ENCODE assay signal across 15 mouse cellular contexts in the genomic region with DNA sequence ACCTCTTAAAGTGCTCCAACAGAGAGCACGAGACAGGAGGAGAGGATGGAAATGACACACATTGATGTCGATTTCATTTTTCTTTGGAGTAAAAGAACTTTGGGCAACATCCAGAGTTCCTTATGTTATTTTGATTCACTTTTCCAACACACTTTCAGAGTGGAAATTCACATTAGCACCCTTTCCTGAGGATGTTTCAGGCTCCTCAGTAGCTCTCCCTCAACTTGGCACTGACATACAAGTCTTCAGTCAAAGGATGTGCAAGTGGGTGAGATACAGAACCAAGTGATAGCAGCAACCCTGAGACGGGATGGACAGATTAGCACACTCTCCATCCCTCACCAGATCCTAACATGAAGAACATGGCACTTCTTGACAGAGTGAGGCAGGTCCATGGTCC. TPM values are rescaled to one million over a fixed set of nuclear protein-coding genes. Genes with fewer than 3 reads are reported as not detected.
"Had no signal": no experiment of that assay in that cellular context is flagged by ENCODE, and none has a peak within 500 bp of the region (broad histone marks: within the 10 kb centered on the region; RNA-seq: fewer than 3 reads in every experiment).

No protein-coding gene starts in this region.

- H3K4me1 ChIP-seq: limb, embryonic 12.5 days; limb, embryonic 15.5 days had no signal

- H3K4me3 ChIP-seq: limb, embryonic 12.5 days; limb, embryonic 15.5 days had no signal

- H3K9ac ChIP-seq: limb, embryonic 12.5 days; limb, embryonic 15.5 days; liver, embryonic 14.5 days; liver, postnatal 0 days; lung, embryonic 14.5 days had no signal

- H3K4me2 ChIP-seq: limb, embryonic 12.5 days; limb, embryonic 15.5 days; liver, embryonic 11.5 days; lung, embryonic 14.5 days; midbrain, embryonic 11.5 days had no signal

- H3K27ac ChIP-seq: limb, embryonic 12.5 days; limb, embryonic 15.5 days; liver, embryonic 14.5 days; macrophage had no signal

- H3K27me3 ChIP-seq: limb, embryonic 12.5 days; limb, embryonic 15.5 days had no signal

- H3K36me3 ChIP-seq: limb, embryonic 12.5 days; limb, embryonic 15.5 days had no signal

- ATAC-seq: liver, postnatal 0 days; lung, postnatal 0 days had no signal

- H3K9me3 ChIP-seq: limb, embryonic 12.5 days; limb, embryonic 15.5 days had no signal

- DNase-seq: kidney, adult 9 months; kidney, postnatal 14 days; kidney, postnatal 4 days; left cerebral cortex, postnatal 4 days; liver, postnatal 0 days; lung, embryonic 14.5 days; midbrain, embryonic 14.5 days; thymus, postnatal 25 days had no signal

RNA-seq across cellular contexts. Expression of gene Tmem108, which starts 60.0 kb away (rescaled TPM):
- polyA plus RNA-seq: macrophage had no signal
